Mouse (Mus musculus) B cell, adult 2 months (primary cell): ENCODE results near the gene Rhbdd1.

Experiments
- DNase-seq, 2 experiments: peaks; one replicate each; pipeline ENCODE4 v3.0.0; 2022

Rhbdd1 gene

GRCm38 (mm10) chr1:82437273-82437672 lies 121.0 kb downstream of the Rhbdd1 start:
- no peak for DNase-seq

- DNase-seq: no peak
These were observed 123.9 kb downstream of the Rhbdd1 start for GRCm38 (mm10) chr1:82440123-82440522.

DNA sequence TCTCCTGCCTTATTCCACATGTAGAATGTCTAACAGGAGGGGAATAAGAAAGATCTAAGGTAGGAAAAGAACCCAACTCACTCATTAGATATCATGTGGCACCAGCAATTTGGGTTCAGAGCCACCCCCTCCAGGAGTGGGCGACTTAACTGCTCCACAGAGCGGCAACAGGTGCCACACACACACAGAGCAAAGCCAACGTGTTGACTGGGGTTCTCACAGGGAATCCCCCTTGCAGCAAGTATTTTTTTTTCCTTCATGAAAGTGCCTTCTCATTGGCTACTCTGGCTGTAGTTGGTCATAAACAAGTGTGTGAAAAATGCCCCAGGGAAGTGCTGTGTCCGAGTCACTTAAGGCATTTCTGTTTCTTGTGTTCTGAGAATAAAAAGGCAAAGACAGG lies 127.3 kb downstream of the Rhbdd1 start:
- DNase-seq: no peak

- no peak for DNase-seq
These were observed 129.8 kb downstream of the Rhbdd1 start for GRCm38 (mm10) chr1:82446049-82446448.

GRCm38 (mm10) chr1:82449851-82450250 lies 133.6 kb downstream of the Rhbdd1 start:
- DNase-seq: no peak

DNA sequence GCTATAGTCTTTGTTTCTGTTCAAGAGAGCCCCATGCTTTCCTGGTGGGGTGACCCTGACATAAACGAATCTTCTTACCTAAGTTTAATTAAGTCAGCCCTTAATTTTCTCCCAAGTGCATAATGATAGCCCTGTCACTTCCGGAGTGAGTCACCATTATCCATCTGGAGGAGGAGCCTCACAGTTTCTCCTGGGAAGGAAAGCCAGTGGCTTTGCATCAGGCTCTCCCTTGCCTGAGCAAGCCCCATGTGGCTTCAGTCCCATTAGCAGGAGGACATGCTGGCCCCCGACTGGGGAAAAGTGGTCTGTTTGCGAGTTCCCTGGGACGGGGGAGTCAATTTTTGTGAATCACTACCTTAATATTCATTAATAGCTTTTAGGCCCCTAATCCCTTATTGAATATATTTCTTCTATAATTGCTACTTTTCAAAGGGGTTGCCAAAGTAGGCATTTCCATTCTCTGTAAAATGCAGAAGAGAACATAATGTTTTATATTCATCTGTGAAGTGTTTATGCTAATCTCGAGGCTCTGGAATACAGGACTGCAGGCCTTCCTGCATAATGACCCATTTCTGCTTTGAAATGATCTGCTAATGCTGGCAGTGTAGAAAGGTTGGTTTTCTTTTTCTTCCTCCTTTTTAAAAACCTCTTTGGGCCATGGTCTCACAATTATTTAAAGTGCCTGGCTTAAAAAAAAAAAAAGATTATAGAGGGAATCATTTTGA lies 135.8 kb downstream of the Rhbdd1 start:
- DNase-seq: no peak

- no peak for DNase-seq
These were observed 137.8 kb downstream of the Rhbdd1 start for GRCm38 (mm10) chr1:82454031-82454430.

DNA sequence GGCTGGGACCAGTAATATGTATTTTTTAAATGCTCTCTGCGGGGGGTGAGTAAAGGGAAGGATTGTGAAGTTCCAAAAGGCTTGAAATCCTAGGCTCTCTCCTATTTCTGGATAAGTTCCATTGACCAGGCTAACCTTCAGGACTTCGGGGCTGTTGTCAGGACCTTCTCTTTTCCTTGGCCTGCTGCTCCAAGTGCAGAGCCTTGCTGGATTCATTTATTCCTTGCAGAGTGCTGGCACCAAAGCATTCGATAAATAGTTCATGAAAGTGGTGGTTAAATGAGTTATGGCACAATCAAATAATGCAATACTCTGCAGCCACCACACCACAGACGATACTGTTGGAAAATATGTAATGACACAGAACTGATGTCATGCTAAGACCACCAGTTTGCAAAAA lies 143.1 kb downstream of the Rhbdd1 start:
- no peak for DNase-seq

GRCm38 (mm10) chr1:82459926-82460325 lies 143.7 kb downstream of the Rhbdd1 start:
- DNase-seq: no peak

- no peak for DNase-seq
These were observed 144.8 kb downstream of the Rhbdd1 start for GRCm38 (mm10) chr1:82461041-82461440.

DNA sequence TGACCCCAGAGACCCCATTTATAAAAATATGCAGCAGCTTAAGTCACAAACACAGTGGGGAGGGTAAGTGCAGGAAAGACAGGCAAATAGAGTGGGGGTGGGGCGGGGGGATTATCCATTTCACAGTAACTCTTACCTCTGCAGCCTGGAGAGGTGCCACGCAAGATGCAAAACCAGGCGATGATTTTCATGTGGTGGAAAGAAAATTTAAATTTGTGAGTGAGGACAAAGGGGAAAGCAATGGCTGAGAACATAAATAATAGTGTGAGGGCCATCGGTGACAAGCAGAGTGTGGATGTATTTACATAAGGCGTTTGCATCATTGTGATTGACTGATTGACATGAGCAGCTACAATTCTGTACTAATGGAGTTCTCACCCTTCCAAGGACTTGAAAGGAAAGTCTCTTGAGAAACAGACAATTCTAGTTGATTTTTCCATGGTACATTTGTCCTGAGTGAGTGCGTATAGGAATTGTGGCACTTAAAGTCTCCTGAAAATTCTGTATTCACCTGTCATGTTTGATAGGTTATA lies 149.1 kb downstream of the Rhbdd1 start:
- DNase-seq: no peak

DNA sequence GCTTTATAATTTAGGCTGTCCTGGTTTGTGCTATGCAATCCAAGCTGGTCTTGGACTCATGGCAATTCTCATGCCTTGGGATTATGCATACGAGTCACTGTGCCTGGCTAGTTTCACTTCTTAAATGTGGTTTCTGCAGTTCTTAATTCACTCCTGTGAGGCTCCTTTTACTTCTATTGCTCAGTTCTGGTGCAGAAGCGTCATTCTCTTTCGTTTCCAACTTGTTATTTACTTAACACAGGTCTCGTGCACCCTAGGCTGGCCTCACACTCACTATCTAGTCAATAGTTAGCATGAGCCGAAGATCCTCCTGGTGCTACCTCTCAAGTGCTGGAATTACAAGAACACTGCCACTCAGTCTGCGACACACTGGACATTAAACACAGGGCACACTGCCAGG lies 152.6 kb downstream of the Rhbdd1 start:
- no peak for DNase-seq

DNA sequence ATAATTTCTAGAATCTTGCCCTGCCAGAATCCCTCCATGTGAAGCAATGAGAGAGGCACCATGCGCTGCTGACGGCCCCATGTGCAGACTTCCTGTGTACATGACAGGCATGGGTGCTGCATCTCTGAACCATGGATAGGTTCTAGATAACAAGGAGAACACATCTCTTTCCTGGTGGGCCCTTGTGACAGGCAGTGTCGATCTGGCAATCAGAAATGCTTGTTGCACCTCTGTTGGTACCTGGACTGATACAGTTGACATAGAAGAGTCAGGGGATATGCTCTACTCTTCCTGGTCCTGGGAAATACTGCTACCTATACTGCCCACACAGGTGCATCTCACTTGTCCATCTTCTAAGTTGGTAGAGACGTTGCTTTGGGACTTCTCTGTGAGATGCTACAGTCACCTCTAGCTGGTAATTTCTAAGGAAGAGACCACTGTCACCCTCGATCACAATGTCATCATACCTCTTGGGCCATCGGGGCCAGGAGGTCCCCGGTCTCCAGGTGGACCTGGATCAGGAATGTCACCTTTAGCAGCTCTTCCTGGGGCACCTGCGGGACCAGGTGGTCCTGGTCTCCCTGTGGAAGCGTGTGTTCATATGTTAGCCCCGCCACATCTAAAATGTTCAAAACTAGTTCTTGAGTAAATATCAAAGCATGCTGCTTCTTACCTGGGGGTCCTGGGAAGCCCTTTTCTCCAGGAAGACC lies 154.4 kb downstream of the Rhbdd1 start:
- DNase-seq: no peak

DNA sequence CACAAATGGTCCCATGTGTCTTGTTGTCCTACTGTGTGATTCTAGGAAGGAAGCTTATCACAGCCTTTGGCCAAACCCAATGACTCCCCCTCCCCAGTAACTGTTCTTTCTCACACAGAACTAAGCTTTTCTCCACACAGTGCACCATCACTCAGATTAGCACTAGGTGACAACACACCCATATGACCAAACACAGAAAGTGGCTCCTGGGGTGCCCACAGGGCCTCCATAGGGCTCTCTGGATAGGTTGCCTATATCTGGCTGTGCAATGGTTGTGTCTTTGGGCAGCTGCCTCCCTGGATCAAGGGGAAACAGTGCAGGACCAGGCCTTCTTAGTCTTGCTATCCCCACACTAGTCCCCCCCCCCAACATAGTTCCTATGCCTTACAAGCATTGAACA lies 157.2 kb downstream of the Rhbdd1 start:
- DNase-seq: no peak

- no peak for DNase-seq
These were observed 158.3 kb downstream of the Rhbdd1 start for GRCm38 (mm10) chr1:82474461-82474961.

DNA sequence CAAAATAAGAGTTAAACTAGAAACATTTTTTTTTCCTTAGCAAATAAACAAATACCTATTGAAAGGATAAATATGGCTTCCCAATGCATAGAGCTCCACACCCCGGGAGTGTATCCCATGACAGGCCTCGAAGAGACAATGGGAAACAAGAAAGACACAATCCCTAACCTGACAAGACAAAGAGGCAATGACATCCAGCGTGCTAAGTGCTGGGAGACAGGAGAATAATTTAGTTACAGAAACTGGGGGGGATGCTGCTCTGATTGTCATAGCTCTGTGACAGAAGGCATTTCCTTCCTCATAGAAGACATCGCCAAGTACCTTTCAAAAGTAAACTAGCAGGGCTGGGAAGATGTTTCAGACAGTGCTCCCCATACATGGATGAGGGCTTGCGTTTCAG lies 159.0 kb downstream of the Rhbdd1 start:
- no peak for DNase-seq

DNA sequence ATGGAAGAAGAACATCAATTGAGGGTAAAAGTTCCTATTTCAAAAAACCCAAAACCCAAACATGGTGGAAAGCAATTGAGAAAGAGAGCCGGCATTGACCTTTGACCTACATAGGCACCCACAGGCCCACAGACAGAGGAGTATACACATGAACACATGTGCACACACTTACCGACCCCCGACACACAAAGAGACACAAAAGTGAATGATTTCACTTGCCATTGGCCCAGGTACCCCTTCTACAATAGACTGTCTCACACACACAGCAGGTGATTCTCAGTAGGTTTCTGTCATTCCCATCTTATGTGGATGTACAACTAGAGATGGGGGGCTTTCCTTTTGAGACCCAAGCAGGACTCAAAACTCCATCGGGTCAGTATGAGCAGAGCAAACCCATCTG lies 159.6 kb downstream of the Rhbdd1 start:
- no peak for DNase-seq

DNA sequence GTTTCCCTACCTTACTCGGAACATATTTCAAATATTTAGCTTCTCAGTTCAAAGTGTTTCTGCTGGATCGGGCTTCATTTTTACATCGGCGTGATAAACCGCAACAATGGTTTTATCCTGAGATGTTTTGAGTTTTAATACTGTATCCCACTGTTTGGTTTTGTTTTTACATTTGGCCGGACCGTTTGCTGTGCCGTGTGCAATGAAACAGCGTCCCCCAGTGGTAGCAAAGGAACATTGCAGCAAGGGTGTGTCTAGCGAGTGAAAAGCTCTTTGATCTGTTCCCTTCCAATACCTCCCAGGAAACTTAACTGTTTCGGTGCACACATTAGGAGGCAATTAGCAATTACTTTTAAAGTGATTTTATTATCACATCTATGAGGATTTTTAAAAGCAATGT lies 160.0 kb downstream of the Rhbdd1 start:
- no peak for DNase-seq

GRCm38 (mm10) chr1:82476746-82477145 lies 160.5 kb downstream of the Rhbdd1 start:
- no peak for DNase-seq

DNA sequence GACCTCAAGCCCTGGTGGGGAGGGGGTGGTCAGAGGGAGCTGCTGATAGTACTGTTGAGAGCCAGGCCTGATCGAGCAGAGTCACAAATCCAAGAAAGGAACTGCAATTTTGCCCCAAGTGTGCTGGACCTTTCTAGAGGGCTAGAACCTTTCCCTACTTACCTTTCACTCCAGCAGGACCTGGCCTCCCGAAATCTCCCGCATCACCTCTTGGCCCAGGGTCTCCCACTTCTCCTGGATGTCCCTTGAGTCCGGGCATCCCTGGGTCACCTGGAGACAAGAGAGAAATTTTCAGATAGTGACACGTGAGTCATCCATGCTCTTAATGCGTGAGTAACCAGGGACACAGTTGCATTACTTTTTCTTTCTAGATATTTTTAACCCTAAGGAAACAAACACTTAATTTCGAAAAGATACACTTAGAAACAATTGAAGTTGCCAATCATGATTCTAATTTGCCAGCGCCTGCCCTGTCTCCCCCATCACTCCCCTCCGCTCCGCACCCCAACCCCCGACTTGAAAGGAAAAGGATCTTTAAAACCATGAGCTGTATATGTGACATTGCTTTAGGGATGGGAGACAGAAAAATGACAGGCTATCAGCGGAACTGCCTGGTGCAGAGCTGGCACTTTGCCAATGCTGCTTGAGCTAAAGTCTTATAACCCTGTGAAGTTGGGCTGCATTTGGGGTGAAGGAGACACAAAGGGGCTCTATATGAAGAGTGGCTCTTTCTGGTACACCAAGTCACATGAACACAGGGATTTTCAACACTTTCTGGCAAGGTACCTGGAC lies 163.6 kb downstream of the Rhbdd1 start:
- DNase-seq: no peak

DNA sequence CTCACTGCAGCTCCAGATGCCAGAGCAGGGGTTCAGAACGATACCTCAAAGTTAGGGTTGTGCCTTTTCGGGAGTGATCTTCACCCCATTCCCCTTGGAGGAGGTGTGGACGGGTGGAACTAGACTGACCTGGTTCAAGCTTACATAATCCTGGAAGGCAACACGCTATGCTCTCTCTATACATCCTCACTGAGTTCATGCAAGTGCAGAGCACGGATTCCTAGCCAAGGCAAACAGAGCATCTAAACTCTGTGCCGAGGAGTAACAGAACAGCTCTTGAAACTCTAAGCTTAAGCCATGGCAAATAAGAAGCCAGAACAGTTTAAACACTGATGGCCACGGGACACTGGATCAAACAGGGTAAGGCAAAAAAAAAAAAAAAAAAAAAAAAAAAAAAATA lies 166.1 kb downstream of the Rhbdd1 start:
- DNase-seq: no peak

GRCm38 (mm10) chr1:82486371-82486770 lies 170.1 kb downstream of the Rhbdd1 start:
- no peak for DNase-seq

DNA sequence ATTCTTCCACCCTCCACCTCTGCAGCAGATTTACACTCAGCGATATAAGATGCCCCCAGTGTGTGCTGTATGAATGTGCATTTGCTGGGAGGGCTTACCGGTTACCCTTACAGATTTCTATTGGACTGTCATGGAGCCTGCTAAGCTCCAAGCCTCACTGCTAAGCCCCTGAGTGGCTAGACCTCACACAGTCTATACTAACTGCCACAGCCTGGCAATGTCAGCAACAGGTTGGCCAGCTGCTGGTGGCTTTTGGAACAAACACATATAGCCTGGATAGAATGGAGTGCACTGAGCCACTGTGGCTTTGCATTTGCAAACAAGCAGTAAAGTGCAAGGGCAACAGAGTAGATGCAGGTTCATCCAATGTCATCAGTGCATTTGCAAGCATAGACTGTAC lies 175.7 kb downstream of the Rhbdd1 start:
- no peak for DNase-seq
